Mouse (Mus musculus) CH12.LX (cell line): Measurements from ENCODE around the gene Odf3l2. TPM values are rescaled to one million over a fixed set of nuclear protein-coding genes. Genes with fewer than 3 reads are reported as not detected.

Experiments used
- DNase-seq: peaks from one replicate; pipeline ENCODE4 v3.0.0-alpha.2; 2013; ENCODE audit errors: extremely low read depth
- H3K27ac ChIP-seq: 2 replicates; pipeline ENCODE4 v1.5.1; 2012; ENCODE audit warnings: low read depth, mild to moderate bottlenecking, control low read depth, moderate library complexity; ENCODE audit not compliant: insufficient read depth
- H3K27me3 ChIP-seq: replicated peaks from 2 replicates; pipeline ENCODE3; 2012; ENCODE audit warnings: inconsistent platforms
- H3K36me3 ChIP-seq, 2 experiments: replicated peaks in 1 of 2; 2 replicates each; pipeline versions ENCODE3 to v1.6.1; 2012; ENCODE audit warnings: inconsistent platforms in 1 of 2, low read length in 1 of 2, mild to moderate bottlenecking in 1 of 2, mixed read lengths in 1 of 2, moderate library complexity in 1 of 2; ENCODE audit not compliant: control insufficient read depth in 1 of 2, insufficient read depth in 1 of 2
- H3K4me1 ChIP-seq, 2 experiments: 2 replicates each; pipeline ENCODE4 v1.6.1; 2012; ENCODE audit warnings: inconsistent platforms in 1 of 2, moderate library complexity in 1 of 2; ENCODE audit not compliant: insufficient read depth in 2 of 2, control insufficient read depth in 1 of 2
- H3K4me2 ChIP-seq: 2 replicates; pipeline ENCODE4 v1.6.1; 2012; ENCODE audit warnings: low read depth, mild to moderate bottlenecking, control low read depth; ENCODE audit not compliant: poor library complexity, insufficient read depth, severe bottlenecking
- H3K4me3 ChIP-seq, 3 experiments: fragments of 150-350 bp in 1 of 3; sonication (generic) in 1 of 3; replicated peaks in 1 of 3; 2 replicates each; pipeline versions ENCODE3 to v1.5.1; 2011 to 2012; ENCODE audit warnings: low read depth in 2 of 3, low read length in 2 of 3, mild to moderate bottlenecking in 2 of 3, moderate library complexity in 2 of 3, control low read depth in 1 of 3, improper control_type of control experiment in 1 of 3, inconsistent platforms in 1 of 3, mixed read lengths in 1 of 3; ENCODE audit not compliant: poor library complexity in 1 of 3
- H3K79me2 ChIP-seq: replicated peaks from 2 replicates; pipeline ENCODE4 v1.6.1; 2012; ENCODE audit warnings: mild to moderate bottlenecking, moderate library complexity; ENCODE audit not compliant: control insufficient read depth, poor library complexity, insufficient read depth, severe bottlenecking; ENCODE audit errors: extremely low read depth
- H3K9ac ChIP-seq: 2 replicates; pipeline ENCODE4 v1.6.1; 2012; ENCODE audit warnings: low read depth, mild to moderate bottlenecking, control low read depth, moderate library complexity; ENCODE audit not compliant: insufficient read depth
- H3K9me3 ChIP-seq: replicated peaks from 2 replicates; pipeline ENCODE3; 2012; ENCODE audit warnings: low read length, inconsistent platforms, mixed read lengths
- BHLHE40 ChIP-seq: IDR thresholded peaks from 2 replicates; pipeline ENCODE4 v1.6.1; 2011; ENCODE audit warnings: mild to moderate bottlenecking, low read depth, low read length, improper control_type of control experiment
- E2F4 ChIP-seq: IDR thresholded peaks from 2 replicates; pipeline ENCODE4 v1.6.1; 2011; ENCODE audit warnings: low read depth, low read length, improper control_type of control experiment; ENCODE audit not compliant: insufficient replicate concordance
- ELF1 ChIP-seq: IDR thresholded peaks from 2 replicates; pipeline ENCODE4 v1.6.1; 2014; ENCODE audit warnings: low read depth, mild to moderate bottlenecking, inconsistent platforms, low read length, improper control_type of control experiment
- ETS1 ChIP-seq: conservative IDR thresholded peaks from 2 replicates; pipeline ENCODE4 v1.6.1; 2012; ENCODE audit warnings: low read depth, mild to moderate bottlenecking, inconsistent platforms, low read length, improper control_type of control experiment, moderate library complexity
- GABPA ChIP-seq: IDR thresholded peaks from 2 replicates; pipeline ENCODE4 v1.6.1; 2012; ENCODE audit warnings: low read depth, low read length, improper control_type of control experiment, inconsistent platforms; ENCODE audit not compliant: insufficient replicate concordance
- IRF4 ChIP-seq: IDR thresholded peaks from 2 replicates; pipeline ENCODE4 v1.6.1; 2014; ENCODE audit warnings: low read depth, mild to moderate bottlenecking, inconsistent platforms, low read length, improper control_type of control experiment
- MXI1 ChIP-seq: IDR thresholded peaks from 2 replicates; pipeline ENCODE4 v1.6.1; 2011; ENCODE audit warnings: mild to moderate bottlenecking, low read depth, low read length, improper control_type of control experiment
- MYC ChIP-seq: IDR thresholded peaks from 2 replicates; pipeline ENCODE4 v1.6.1; 2011; ENCODE audit warnings: low read depth, mild to moderate bottlenecking, improper control_type of control experiment, low read length
- POLR2AphosphoS2 ChIP-seq: IDR thresholded peaks from 2 replicates; pipeline ENCODE4 v1.6.1; 2011; ENCODE audit warnings: low read depth, low read length, improper control_type of control experiment
- RAD21 ChIP-seq: IDR thresholded peaks from 2 replicates; pipeline ENCODE4 v1.6.1; 2011; ENCODE audit warnings: low read depth, mild to moderate bottlenecking, low read length, improper control_type of control experiment, moderate library complexity
- RCOR1 ChIP-seq: conservative IDR thresholded peaks from 2 replicates; pipeline ENCODE4 v1.6.1; 2012; ENCODE audit warnings: low read depth, mild to moderate bottlenecking, inconsistent platforms, low read length, improper control_type of control experiment
- SIN3A ChIP-seq: IDR thresholded peaks from 2 replicates; pipeline ENCODE4 v1.6.1; 2012; ENCODE audit warnings: low read length, improper control_type of control experiment, inconsistent platforms
- TCF12 ChIP-seq: IDR thresholded peaks from 2 replicates; pipeline ENCODE4 v1.6.1; 2014; ENCODE audit warnings: low read depth, mild to moderate bottlenecking, inconsistent platforms, low read length, improper control_type of control experiment
- USF1 ChIP-seq: IDR thresholded peaks from 2 replicates; pipeline ENCODE4 v1.6.1; 2014; ENCODE audit warnings: low read depth, mild to moderate bottlenecking, inconsistent platforms, low read length, improper control_type of control experiment
- USF2 ChIP-seq: conservative IDR thresholded peaks from 2 replicates; pipeline ENCODE4 v1.6.1; 2011; ENCODE audit warnings: low read depth, low read length, improper control_type of control experiment
- ZC3H11A ChIP-seq: IDR thresholded peaks from 2 replicates; pipeline ENCODE4 v1.6.1; 2012; ENCODE audit warnings: low read depth, mild to moderate bottlenecking, inconsistent platforms, low read length, improper control_type of control experiment
- ZKSCAN1 ChIP-seq: IDR thresholded peaks from 2 replicates; pipeline ENCODE4 v1.6.1; 2012; ENCODE audit warnings: low read depth, inconsistent platforms, low read length, improper control_type of control experiment, borderline replicate concordance
- dilution Hi-C: fragments of 300-500 bp; cut with MboI; formaldehyde crosslinking; loops from 2 replicates; pipeline ENCODE4 v1.14.3; 2020; ENCODE audit warnings: low sequenced_read_pairs; ENCODE audit not compliant: extremely low pct_unique_long_range_greater_than_20kb, extremely low pct_ligation_motif_present
- in situ Hi-C: fragments of 300-500 bp; cut with MboI; formaldehyde crosslinking; loops from 3 replicates; pipeline ENCODE4 v1.14.3; 2019; ENCODE audit warnings: low sequenced_read_pairs, low pct_ligation_motif_present, low pct_unique_long_range_greater_than_20kb, mixed read lengths
- polyA plus RNA-seq: library from polyadenylated mRNA; unstranded; fragments of >175 nt; gene quantifications from 2 replicates; pipeline ENCODE4 v1.2.1, GENCODE M21; 2012; ENCODE audit warnings: low read depth; ENCODE audit not compliant: insufficient read length
- total RNA-seq, 2 experiments: library from RNA; depleted of rRNA; stranded (reverse); fragments of 300-350 nt in 1 of 2; fragments of >200 nt in 1 of 2; gene quantifications; 2 replicates each; pipeline ENCODE4 v1.2.3; 2012 to 2014

Gene Odf3l2
- total and polyA plus RNA-seq, 3 experiments, result not detected

DNA sequence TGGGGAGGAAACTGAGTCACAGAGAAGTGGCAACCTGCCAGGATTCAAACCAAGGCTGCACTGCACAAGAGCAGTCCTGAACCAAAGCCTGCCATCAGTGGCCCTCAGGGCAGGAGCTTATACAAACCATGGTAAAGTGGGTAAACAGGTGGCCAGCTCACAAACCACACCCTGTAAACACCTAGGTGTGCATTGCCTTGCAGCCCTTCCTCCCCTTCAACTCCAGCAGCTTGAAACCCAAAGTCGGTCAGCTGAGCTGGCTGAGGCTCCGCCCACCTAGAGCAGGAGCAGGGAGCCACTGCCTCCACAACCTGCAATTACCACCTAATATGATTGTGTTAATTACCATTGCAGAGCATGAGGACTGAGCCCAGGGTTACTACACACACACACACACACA, 37.6 kb downstream of the Odf3l2 start:
- dilution Hi-C loops, result no loop called here
- in situ Hi-C loops, result no loop called here
- no peak overlapping the region for H3K27ac ChIP-seq

DNA sequence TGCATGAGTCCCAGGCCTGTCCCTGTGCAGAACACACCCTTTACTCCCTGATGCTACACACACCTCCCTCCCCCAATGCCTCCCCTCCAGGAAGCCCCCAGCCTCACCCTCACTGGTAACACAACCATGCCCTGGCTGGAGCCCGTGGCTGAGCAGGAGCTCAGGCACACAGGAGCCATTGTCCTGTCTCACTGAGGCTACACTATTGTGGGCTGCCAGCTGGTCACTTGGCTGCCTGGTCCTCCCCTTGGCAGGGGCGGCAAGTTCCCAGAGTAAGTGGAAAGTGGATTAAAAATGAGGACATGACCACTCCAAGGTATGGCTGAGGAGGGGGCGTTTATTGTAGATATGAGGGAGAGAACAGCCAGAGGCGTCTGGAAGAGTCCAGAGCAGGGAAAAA, 39.0 kb downstream of the Odf3l2 start:
- peaks cover 66% of the 10 kb centered on the region for H3K27me3 ChIP-seq
- in situ Hi-C loops, result no loop called here
- H3K4me2 ChIP-seq, result no peak overlapping the region
- no peaks in the 10 kb centered on the region for H3K79me2 ChIP-seq
- H3K4me1 ChIP-seq, result no peaks in the 10 kb centered on the region; a peak in 1 of 4 replicates
- no peak overlapping the region for H3K27ac ChIP-seq
- H3K9me3 ChIP-seq, result peaks cover 5% of the 10 kb centered on the region
- dilution Hi-C loops, result no loop called here
- H3K36me3 ChIP-seq, result no peaks in the 10 kb centered on the region
- H3K9ac ChIP-seq, result no peak overlapping the region
- DNase-seq, result no peak
- H3K4me3 ChIP-seq, result no peak overlapping the region
- TF ChIP-seq POLR2AphosphoS2 (no peak), SIN3A (no peak), TCF12 (no peak), RAD21 (no peak), BHLHE40 (no peak), USF1 (no peak), E2F4 (no peak), ETS1 (no peak), RCOR1 (no peak), MXI1 (no peak), MYC (no peak), ZC3H11A (no peak), GABPA (no peak), IRF4 (no peak)

More for the DNA sequence above, 37.6 kb downstream of the Odf3l2 start:
- DNase-seq, result no peak
- Histone ChIP-seq H3K36me3 (no peaks in the 10 kb centered on the region), H3K4me3 (no peak overlapping the region), H3K4me1 (peaks cover 3 to 4% of the 10 kb centered on the region in 2 experiments; a peak in 1 of 4 replicates), H3K9ac (no peak overlapping the region), H3K4me2 (no peak overlapping the region), H3K9me3 (peaks cover 5% of the 10 kb centered on the region), H3K79me2 (no peaks in the 10 kb centered on the region), H3K27me3 (peaks cover 78% of the 10 kb centered on the region)
- no peak for TF ChIP-seq ZKSCAN1
- TF ChIP-seq IRF4, result no peak
- TF ChIP-seq USF2, result no peak
- TF ChIP-seq ELF1, result no peak
